Mouse (Mus musculus): ENCODE data around the gene Etv6.

- no peak for TF ChIP-seq POLR2A (IDR thresholded peaks at IDR 0.05; ENCODE audit: low read depth, low read length)
- no peak for TF ChIP-seq CTCF (IDR thresholded peaks at IDR 0.05; ENCODE audit: borderline replicate concordance, insufficient read depth, low read length)
Measured at GRCm38 (mm10) chr6:134182301-134182948, 146.9 kb downstream of the Etv6 start.
